Mouse (Mus musculus) small intestine, adult 2 months (tissue): ENCODE measurements at regions not wholly inside any gene's neighbourhood (a gene's known extent, or its start where the extent isn't known, plus 50 kb on each side); places are given as distances from the start of the nearest gene placed in this dataset.

ENCODE experiments used
- CTCF ChIP-seq: fragments of 200-500 bp; IDR thresholded peaks from 2 replicates; pipeline ENCODE4 v1.5.1; 2012; ENCODE audit warnings: low read depth, mild to moderate bottlenecking, control low read depth, inconsistent platforms, low read length, moderate library complexity, mixed read lengths; ENCODE audit not compliant: insufficient replicate concordance, insufficient read length; ENCODE audit errors: extremely low read depth
- POLR2A ChIP-seq: fragments of 200-500 bp; IDR thresholded peaks from 2 replicates; pipeline ENCODE4 v1.6.1; 2012; ENCODE audit warnings: low read depth, mild to moderate bottlenecking, control low read depth, inconsistent platforms, low read length, moderate library complexity

- no peak for TF ChIP-seq CTCF
- TF ChIP-seq POLR2A, result no peak
Measured at GRCm38 (mm10) chr2:117027071-117027470, 94.1 kb upstream of the Spred1 start.
